Mouse (Mus musculus) midbrain, embryonic 14.5 days (tissue): ENCODE data around the gene Zfp668. TPM values are rescaled to one million over a fixed set of nuclear protein-coding genes. Genes with fewer than 3 reads are reported as not detected.

Experiments used
- polyA plus RNA-seq: library from polyadenylated mRNA; unstranded; fragments of >200 nt; fragmentation: Nextera tagmentation; extraction: Ambion mirVana; gene quantifications from 2 replicates; pipeline ENCODE4 v1.2.1, GENCODE M21; 2014

Zfp668 gene
- polyA plus RNA-seq, 1 experiment from 2014 or later = 32.0 TPM

Other genes with a start within 250 kb of the Zfp668 start
- gene Bcl7c, start 167.9 kb downstream of the Zfp668 start, polyA plus RNA-seq = 47.2 and 54.0 TPM in 2 replicates
- gene Ctf1, start 164.1 kb downstream of the Zfp668 start, polyA plus RNA-seq = 3.5 and 4.3 TPM in 2 replicates
- gene Ctf2, start 144.7 kb downstream of the Zfp668 start, polyA plus RNA-seq = 0.12 and 0.16 TPM in 2 replicates
- gene Fbxl19, start 132.3 kb downstream of the Zfp668 start, polyA plus RNA-seq = 7.4 and 15.2 TPM in 2 replicates
- 2.9 and 3.4 TPM in 2 replicates for gene Orai3, start 107.0 kb downstream of the Zfp668 start, polyA plus RNA-seq
- gene Setd1a, start 100.2 kb downstream of the Zfp668 start, polyA plus RNA-seq = 24.0 and 27.3 TPM in 2 replicates
- not detected in 2 replicates for gene Gm49388, start 91.2 kb downstream of the Zfp668 start, polyA plus RNA-seq
- 6.0 and 7.1 TPM in 2 replicates for gene Hsd3b7, start 76.2 kb downstream of the Zfp668 start, polyA plus RNA-seq
- 8.7 and 11.8 TPM in 2 replicates for gene Stx4a, start 52.5 kb downstream of the Zfp668 start, polyA plus RNA-seq
- 30.8 and 46.9 TPM in 2 replicates for gene Stx1b, start 52.3 kb downstream of the Zfp668 start, polyA plus RNA-seq
- gene Zfp646, start 607 bp downstream of the Zfp668 start, polyA plus RNA-seq = 13.2 and 15.5 TPM in 2 replicates
- 0.80 and 1.1 TPM in 2 replicates for gene Prss53, start 14.1 kb upstream of the Zfp668 start, polyA plus RNA-seq
- not detected in 2 replicates for gene Gm21974, start 18.6 kb upstream of the Zfp668 start, polyA plus RNA-seq
- 53.2 and 64.0 TPM in 2 replicates for gene Vkorc1, start 18.8 kb upstream of the Zfp668 start, polyA plus RNA-seq
- 66.1 and 77.3 TPM in 2 replicates for gene Bckdk, start 27.3 kb upstream of the Zfp668 start, polyA plus RNA-seq
- gene Kat8, start 35.7 kb upstream of the Zfp668 start, polyA plus RNA-seq = 44.1 and 51.2 TPM in 2 replicates
- 0.28 TPM in 1 of 2 replicates, not detected in the other for gene Prss8, start 53.3 kb upstream of the Zfp668 start, polyA plus RNA-seq
- 10.4 and 12.0 TPM in 2 replicates for gene Prss36, start 69.9 kb upstream of the Zfp668 start, polyA plus RNA-seq
- 47.9 and 66.9 TPM in 2 replicates for gene Fus, start 90.6 kb upstream of the Zfp668 start, polyA plus RNA-seq
- gene Pycard, start 117.0 kb upstream of the Zfp668 start, polyA plus RNA-seq = 4.4 and 7.5 TPM in 2 replicates
- not detected in 2 replicates for gene Trim72, start 127.1 kb upstream of the Zfp668 start, polyA plus RNA-seq
- 0.19 and 0.68 TPM in 2 replicates for gene Itgam, start 185.8 kb upstream of the Zfp668 start, polyA plus RNA-seq
- not detected in 2 replicates for gene Gm49368, start 185.9 kb upstream of the Zfp668 start, polyA plus RNA-seq